Mouse (Mus musculus) MEL (cell line): ENCODE data around the gene Qprt. TPM values are rescaled to one million over a fixed set of nuclear protein-coding genes. Genes with fewer than 3 reads are reported as not detected.
A peak's percentile ranks its signal among the peaks of the same experiment; 100 is the strongest.

Experiments used
- DNase-seq: peaks from one replicate; pipeline ENCODE4 v3.0.0; 2011; ENCODE audit warnings: low read depth, low spot score
- H3K27ac ChIP-seq: 2 replicates; pipeline ENCODE4 v1.5.1; 2012; ENCODE audit warnings: low read depth, mild to moderate bottlenecking, control low read depth, low read length, moderate library complexity; ENCODE audit not compliant: control insufficient read depth
- H3K27me3 ChIP-seq, 2 experiments: fragments of 150-350 bp in 1 of 2; sonication (generic) in 1 of 2; 2 replicates each; pipeline ENCODE4 v1.6.1; 2012; ENCODE audit warnings: low read length in 2 of 2, mild to moderate bottlenecking in 2 of 2, improper control_type of control experiment in 1 of 2, moderate library complexity in 1 of 2; ENCODE audit not compliant: insufficient read depth in 2 of 2, control insufficient read depth in 1 of 2
- H3K36me3 ChIP-seq, 2 experiments: 2 replicates each; pipeline ENCODE4 v1.6.1; 2012 to 2014; ENCODE audit warnings: low read length in 2 of 2, improper control_type of control experiment in 1 of 2, inconsistent platforms in 1 of 2, mild to moderate bottlenecking in 1 of 2; ENCODE audit not compliant: insufficient read depth in 2 of 2, control insufficient read depth in 1 of 2
- H3K4me1 ChIP-seq, 2 experiments: fragments of 150-350 bp in 1 of 2; sonication (generic) in 1 of 2; 2 replicates each; pipeline ENCODE4 v1.6.1; 2012; ENCODE audit warnings: low read length in 2 of 2, improper control_type of control experiment in 1 of 2, mild to moderate bottlenecking in 1 of 2; ENCODE audit not compliant: insufficient read depth in 2 of 2, control insufficient read depth in 1 of 2
- H3K4me3 ChIP-seq, 2 experiments: fragments of 150-350 bp in 1 of 2; sonication (generic) in 1 of 2; 2 replicates each; pipeline ENCODE4 v1.5.1; 2012; ENCODE audit warnings: low read depth in 2 of 2, low read length in 2 of 2, mild to moderate bottlenecking in 2 of 2, moderate library complexity in 2 of 2, control low read depth in 1 of 2, improper control_type of control experiment in 1 of 2; ENCODE audit not compliant: control insufficient read depth in 1 of 2, insufficient read depth in 1 of 2
- H3K79me2 ChIP-seq: 2 replicates; pipeline ENCODE4 v1.6.1; 2012; ENCODE audit warnings: mild to moderate bottlenecking, low read length, moderate library complexity; ENCODE audit not compliant: control insufficient read depth, poor library complexity, insufficient read depth
- H3K9ac ChIP-seq: 2 replicates; pipeline ENCODE4 v1.6.1; 2012; ENCODE audit warnings: low read depth, mild to moderate bottlenecking, control low read depth, low read length, moderate library complexity; ENCODE audit not compliant: control insufficient read depth, poor library complexity, severe bottlenecking
- H3K9me3 ChIP-seq: fragments of 150-350 bp; sonication (generic); replicated peaks from 2 replicates; pipeline ENCODE4 v1.6.1; 2012; ENCODE audit warnings: mild to moderate bottlenecking, low read length, improper control_type of control experiment, moderate library complexity; ENCODE audit not compliant: insufficient read depth
- CTCF ChIP-seq, 3 experiments: IDR thresholded peaks in 2 of 3; conservative IDR thresholded peaks in 1 of 3; 2 replicates each; pipeline ENCODE4 v1.5.1; 2011 to 2012; ENCODE audit warnings: low read length in 3 of 3, low read depth in 2 of 3, mild to moderate bottlenecking in 2 of 3, improper control_type of control experiment in 1 of 3, inconsistent platforms in 1 of 3, mixed read lengths in 1 of 3, moderate library complexity in 1 of 3; ENCODE audit not compliant: control insufficient read depth in 1 of 3, insufficient read depth in 1 of 3, poor library complexity in 1 of 3, severe bottlenecking in 1 of 3
- E2F4 ChIP-seq: IDR thresholded peaks from 2 replicates; pipeline ENCODE4 v1.6.1; 2011; ENCODE audit warnings: low read depth, low read length, improper control_type of control experiment, borderline replicate concordance
- EP300 ChIP-seq, 2 experiments: IDR thresholded peaks; 2 replicates each; pipeline ENCODE4 v1.6.1; 2011; ENCODE audit warnings: improper control_type of control experiment in 2 of 2, low read length in 2 of 2, low read depth in 1 of 2, mild to moderate bottlenecking in 1 of 2
- GABPA ChIP-seq: IDR thresholded peaks from 2 replicates; pipeline ENCODE4 v1.6.1; 2012; ENCODE audit warnings: low read depth, mild to moderate bottlenecking, inconsistent platforms, low read length, improper control_type of control experiment, moderate library complexity
- GATA1 ChIP-seq: IDR thresholded peaks from 2 replicates; pipeline ENCODE4 v1.6.1; 2011; ENCODE audit warnings: low read depth, low read length, improper control_type of control experiment
- MEF2A ChIP-seq: IDR thresholded peaks from 2 replicates; pipeline ENCODE4 v1.6.1; 2014; ENCODE audit warnings: low read depth, mild to moderate bottlenecking, inconsistent platforms, low read length, improper control_type of control experiment; ENCODE audit not compliant: poor library complexity, insufficient replicate concordance, severe bottlenecking; ENCODE audit errors: extremely low read depth
- POLR2A ChIP-seq, 2 experiments: IDR thresholded peaks; 2 replicates each; pipeline ENCODE4 v1.6.1; 2011 to 2012; ENCODE audit warnings: low read length in 2 of 2, mild to moderate bottlenecking in 2 of 2, control low read depth in 1 of 2, improper control_type of control experiment in 1 of 2, low read depth in 1 of 2, moderate library complexity in 1 of 2; ENCODE audit not compliant: control insufficient read depth in 1 of 2, insufficient read depth in 1 of 2, poor library complexity in 1 of 2
- POLR2AphosphoS2 ChIP-seq: IDR thresholded peaks from 2 replicates; pipeline ENCODE4 v1.6.1; 2011; ENCODE audit warnings: low read length, improper control_type of control experiment
- POLR2AphosphoS5 ChIP-seq: IDR thresholded peaks from 2 replicates; pipeline ENCODE4 v1.6.1; 2012; ENCODE audit warnings: low read depth, borderline replicate concordance, mild to moderate bottlenecking, inconsistent platforms, low read length, moderate library complexity, mixed read lengths
- RAD21 ChIP-seq: IDR thresholded peaks from 2 replicates; pipeline ENCODE4 v1.6.1; 2011; ENCODE audit warnings: mild to moderate bottlenecking, low read depth, low read length, improper control_type of control experiment
- RCOR1 ChIP-seq: IDR thresholded peaks from 2 replicates; pipeline ENCODE4 v1.6.1; 2012; ENCODE audit warnings: low read depth, mild to moderate bottlenecking, inconsistent platforms, low read length, improper control_type of control experiment
- SMC3 ChIP-seq: IDR thresholded peaks from 2 replicates; pipeline ENCODE4 v1.6.1; 2011; ENCODE audit warnings: low read depth, low read length, improper control_type of control experiment
- TCF12 ChIP-seq: IDR thresholded peaks from 2 replicates; pipeline ENCODE4 v1.6.1; 2014; ENCODE audit warnings: low read depth, mild to moderate bottlenecking, inconsistent platforms, low read length, improper control_type of control experiment, moderate library complexity
- USF2 ChIP-seq, 2 experiments: IDR thresholded peaks; 2 replicates each; pipeline ENCODE4 v1.6.1; 2011 to 2012; ENCODE audit warnings: improper control_type of control experiment in 2 of 2, low read length in 2 of 2, borderline replicate concordance in 1 of 2, inconsistent platforms in 1 of 2, low read depth in 1 of 2, mild to moderate bottlenecking in 1 of 2; ENCODE audit not compliant: insufficient read depth in 1 of 2
- ZC3H11A ChIP-seq: IDR thresholded peaks from 2 replicates; pipeline ENCODE4 v1.6.1; 2012; ENCODE audit warnings: low read depth, mild to moderate bottlenecking, inconsistent platforms, low read length, improper control_type of control experiment
- ZMIZ1 ChIP-seq: IDR thresholded peaks from 2 replicates; pipeline ENCODE4 v1.6.1; 2012; ENCODE audit warnings: low read depth, mild to moderate bottlenecking, inconsistent platforms, low read length, improper control_type of control experiment, moderate library complexity
- polyA plus RNA-seq, 2 experiments: library from polyadenylated mRNA; stranded (reverse) in 1 of 2; unstranded in 1 of 2; fragments of >175 nt in 1 of 2; fragments of >200 nt in 1 of 2; gene quantifications; 2 replicates each; pipeline versions ENCODE4 v1.2.1 to v1.2.4; 2012; ENCODE audit warnings: low replicate concordance in 2 of 2, low read depth in 1 of 2; ENCODE audit not compliant: insufficient read length in 2 of 2, insufficient read depth in 1 of 2, missing spikeins in 1 of 2
- total RNA-seq: library from RNA; depleted of rRNA; stranded (reverse); fragments of 300-350 nt; gene quantifications from 2 replicates; pipeline ENCODE4 v1.2.3, GENCODE M21; 2012

Qprt gene
- total and polyA plus RNA-seq, 3 experiments, result 2.7 to 3.7 TPM; not detected in 1

GRCm38 (mm10) chr7:127080045-127080444 lies 42.0 kb downstream of the Qprt start:
- no peaks in the 10 kb centered on the region for H3K9me3 ChIP-seq
- peaks cover 0 to 29% of the 10 kb centered on the region in 2 experiments for H3K36me3 ChIP-seq
- H3K4me3 ChIP-seq, result no peak overlapping the region
- no peak for TF ChIP-seq POLR2AphosphoS5
- TF ChIP-seq RCOR1, result no peak
- no peak overlapping the region for H3K27ac ChIP-seq
- H3K9ac ChIP-seq, result no peak overlapping the region
- no peaks in the 10 kb centered on the region for H3K27me3 ChIP-seq
- DNase-seq, result no peak
- peaks cover 16 to 30% of the 10 kb centered on the region in 2 experiments for H3K4me1 ChIP-seq
- peaks cover 8% of the 10 kb centered on the region for H3K79me2 ChIP-seq

DNA sequence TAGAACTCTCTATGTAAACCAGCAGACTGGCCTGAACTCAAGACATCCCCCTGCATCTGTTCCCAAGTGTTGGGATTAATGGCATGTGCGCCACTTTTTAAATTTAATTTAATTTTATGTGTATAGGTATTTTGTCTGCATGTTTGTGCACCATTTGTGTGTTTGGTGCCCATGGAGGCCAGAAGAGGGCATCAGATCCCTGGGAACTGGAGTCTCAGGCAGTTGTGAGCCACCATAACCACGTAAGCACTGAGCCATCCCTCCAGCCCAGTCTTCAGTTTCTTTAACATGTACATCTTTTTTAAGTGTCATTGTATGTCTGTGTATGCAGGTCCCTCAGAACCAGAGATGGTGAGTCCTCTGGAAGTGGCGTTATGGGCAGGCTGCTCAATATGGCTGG lies 44.3 kb downstream of the Qprt start:
- Histone ChIP-seq H3K9ac (no peak overlapping the region), H3K9me3 (no peaks in the 10 kb centered on the region), H3K27me3 (no peaks in the 10 kb centered on the region), H3K4me1 (peaks cover 4 to 13% of the 10 kb centered on the region in 2 experiments), H3K27ac (no peak overlapping the region)
- TF ChIP-seq CTCF (IDR thresholded peaks at IDR 0.05 in 2 of 3, conservative IDR thresholded peaks at IDR 0.05 in 1 of 3; ENCODE audit: control insufficient read depth in 1 of 3, insufficient read depth in 1 of 3, low read depth in 2 of 3, low read length in 3 of 3, poor library complexity in 1 of 3, severe bottlenecking in 1 of 3) (peak; percentile 7 to 54 (median 48); a peak in 4 of 6 replicates), POLR2A (IDR thresholded peaks at IDR 0.05; ENCODE audit: control insufficient read depth in 1 of 2, insufficient read depth in 1 of 2, low read depth in 1 of 2, low read length in 2 of 2, poor library complexity in 1 of 2) (no peak), E2F4 (no peak), ZC3H11A (peak; percentile 49), RAD21 (peak; percentile 44), TCF12 (no peak), SMC3 (peak; percentile 56)
- TF ChIP-seq, all 39 proteins: peak for 4
- no peak overlapping the region for H3K4me3 ChIP-seq
- peak; percentile 42 for DNase-seq
- H3K79me2 ChIP-seq, result no peaks in the 10 kb centered on the region
- peaks cover 2 to 10% of the 10 kb centered on the region in 2 experiments for H3K36me3 ChIP-seq

GRCm38 (mm10) chr7:127076188-127076587 lies 45.8 kb downstream of the Qprt start:
- Histone ChIP-seq H3K79me2 (no peaks in the 10 kb centered on the region), H3K4me1 (peaks cover 0 to 5% of the 10 kb centered on the region in 2 experiments; a peak in 1 of 4 replicates), H3K9ac (no peak overlapping the region), H3K27me3 (no peaks in the 10 kb centered on the region)
- no peak for DNase-seq
- no peak for TF ChIP-seq GATA1
- no peak for TF ChIP-seq EP300 (IDR thresholded peaks at IDR 0.05; ENCODE audit: low read depth in 1 of 2, low read length in 2 of 2)
- TF ChIP-seq ZMIZ1, result no peak
- no peak for TF ChIP-seq GABPA
- no peak for TF ChIP-seq MEF2A
- no peak for TF ChIP-seq RAD21
- no peak for TF ChIP-seq TCF12
- TF ChIP-seq RCOR1, result no peak
- TF ChIP-seq USF2 (IDR thresholded peaks at IDR 0.05; ENCODE audit: borderline replicate concordance in 1 of 2, insufficient read depth in 1 of 2, low read depth in 1 of 2, low read length in 2 of 2), result no peak
- TF ChIP-seq POLR2AphosphoS2, result no peak
- no peak for TF ChIP-seq POLR2A (IDR thresholded peaks at IDR 0.05; ENCODE audit: control insufficient read depth in 1 of 2, insufficient read depth in 1 of 2, low read depth in 1 of 2, low read length in 2 of 2, poor library complexity in 1 of 2)
- TF ChIP-seq, all 39 proteins: peak for 0
- Histone ChIP-seq H3K36me3 (peaks cover 0 to 2% of the 10 kb centered on the region in 2 experiments; a peak in 2 of 4 replicates), H3K27ac (no peak overlapping the region), H3K4me3 (no peak overlapping the region), H3K9me3 (no peaks in the 10 kb centered on the region)
